Mouse (Mus musculus) hindbrain, embryonic 12.5 days (tissue): Measurements from ENCODE around the gene Gsx2. TPM values are rescaled to one million over a fixed set of nuclear protein-coding genes. Genes with fewer than 3 reads are reported as not detected.

Experiments
- ATAC-seq: fragments of 200-750 bp; cut with Nextera tagmentation; 2 replicates; pipeline ENCODE4 v1.8.0; 2017; ENCODE audit warnings: moderate TSS enrichment; ENCODE audit not compliant: low FRiP score
- H3K27ac ChIP-seq: fragments of 300-500 bp; sonication (generic); 2 replicates; pipeline ENCODE4 v1.5.1; 2016; ENCODE audit warnings: mild to moderate bottlenecking
- H3K27me3 ChIP-seq: fragments of 300-500 bp; sonication (generic); 2 replicates; pipeline ENCODE4 v1.6.1; 2016; ENCODE audit warnings: mild to moderate bottlenecking
- H3K36me3 ChIP-seq: fragments of 300-500 bp; sonication (generic); 2 replicates; pipeline ENCODE4 v1.6.1; 2016; ENCODE audit warnings: mild to moderate bottlenecking
- H3K4me1 ChIP-seq: fragments of 300-500 bp; sonication (generic); 2 replicates; pipeline ENCODE4 v1.6.1; 2016
- H3K4me2 ChIP-seq: fragments of 300-500 bp; sonication (generic); replicated peaks from 2 replicates; pipeline ENCODE4 v1.6.1; 2016; ENCODE audit warnings: mild to moderate bottlenecking
- H3K4me3 ChIP-seq: fragments of 300-500 bp; sonication (generic); 2 replicates; pipeline ENCODE4 v1.5.1; 2016; ENCODE audit warnings: mild to moderate bottlenecking
- H3K9ac ChIP-seq: fragments of 300-500 bp; sonication (generic); 2 replicates; pipeline ENCODE4 v1.6.1; 2016; ENCODE audit warnings: mild to moderate bottlenecking, moderate library complexity
- H3K9me3 ChIP-seq: fragments of 300-500 bp; sonication (generic); replicated peaks from 2 replicates; pipeline ENCODE4 v1.6.1; 2016; ENCODE audit warnings: mild to moderate bottlenecking
- WGBS: fragments of 180-500 bp; shearing (Covaris S2); methylation state at CpG from one replicate; pipeline ENCODE4 v1.1.7; 2016; 5-methylcytosine and 5-hydroxymethylcytosine counted together
- polyA plus RNA-seq: library from polyadenylated mRNA; unstranded; fragments of >200 nt; fragmentation: Nextera tagmentation; extraction: Ambion mirVana; gene quantifications from 2 replicates; pipeline ENCODE4 v1.2.1, GENCODE M21; 2016

Gsx2 gene
- 6.1 and 6.8 TPM in 2 replicates for polyA plus RNA-seq

DNA sequence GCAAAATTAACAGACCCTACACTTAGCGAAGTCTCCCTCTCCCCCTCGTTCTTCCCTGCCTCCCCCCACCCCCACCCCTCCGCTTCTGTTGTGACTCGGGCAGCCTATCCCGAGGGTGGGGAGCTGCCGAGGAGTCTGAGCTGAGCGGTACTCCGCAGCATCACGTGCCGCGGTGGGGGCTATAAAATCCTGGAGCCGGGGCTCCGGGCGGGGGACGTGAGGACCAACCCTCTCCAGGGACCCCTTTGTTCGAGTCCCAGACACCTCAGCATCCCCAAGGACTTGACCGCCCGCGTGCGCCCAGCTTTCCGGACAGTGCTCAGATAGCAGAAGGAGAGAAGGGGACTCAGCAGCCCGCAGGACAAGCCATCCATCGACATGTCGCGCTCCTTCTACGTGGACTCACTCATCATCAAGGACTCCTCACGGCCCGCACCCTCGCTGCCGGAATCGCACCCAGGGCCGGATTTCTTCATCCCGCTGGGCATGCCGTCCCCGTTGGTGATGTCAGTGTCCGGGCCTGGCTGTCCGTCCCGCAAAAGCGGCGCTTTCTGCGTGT lies at the start of gene Gsx2:
Gsx2 (plus strand) TSS at position 219 of the 559 bp plus-strand sequence.
- peaks cover 19% of the 10 kb centered on the region for H3K4me1 ChIP-seq
- H3K4me2 ChIP-seq, result peak within 1 kb of the TSS; percentile 47
- H3K4me3 ChIP-seq, result peak within 1 kb of the TSS; percentile 34
- H3K36me3 ChIP-seq, result no peaks in the 10 kb centered on the region
- no peak within 1 kb of the TSS for H3K27ac ChIP-seq
- H3K27me3 ChIP-seq, result peaks cover 95% of the 10 kb centered on the region
- ATAC-seq, result peak; percentile 27; the same call in 1 of the 2 replicates
- H3K9me3 ChIP-seq, result no peaks in the 10 kb centered on the region
- 0 out of 2 replicates have a peak within 1 kb of the TSS, but pooled peaks have one; percentile 25 for H3K9ac ChIP-seq
- WGBS, result 1% methylated on average over 41 of the region's 41 CpGs

DNA sequence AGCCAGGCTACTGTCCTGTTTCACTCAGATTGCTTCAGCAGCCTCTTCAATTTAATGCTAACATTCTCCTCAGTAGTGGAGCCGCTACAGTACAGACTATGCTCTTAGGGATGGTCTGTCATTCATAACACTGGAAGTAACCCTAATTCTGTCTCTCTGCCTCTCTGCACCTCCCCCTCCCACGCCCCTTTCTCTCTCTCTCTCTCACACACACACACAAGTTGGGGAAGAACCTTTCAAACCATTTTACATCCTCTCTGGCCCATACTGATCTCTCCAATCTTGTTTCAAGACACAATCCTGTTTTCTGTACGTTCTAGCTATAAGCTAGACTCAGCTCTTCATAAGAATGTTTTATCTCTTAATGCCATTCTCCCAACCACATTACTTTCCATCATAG lies 39.9 kb upstream of the Gsx2 start:
- H3K9me3 ChIP-seq, result no peaks in the 10 kb centered on the region

DNA sequence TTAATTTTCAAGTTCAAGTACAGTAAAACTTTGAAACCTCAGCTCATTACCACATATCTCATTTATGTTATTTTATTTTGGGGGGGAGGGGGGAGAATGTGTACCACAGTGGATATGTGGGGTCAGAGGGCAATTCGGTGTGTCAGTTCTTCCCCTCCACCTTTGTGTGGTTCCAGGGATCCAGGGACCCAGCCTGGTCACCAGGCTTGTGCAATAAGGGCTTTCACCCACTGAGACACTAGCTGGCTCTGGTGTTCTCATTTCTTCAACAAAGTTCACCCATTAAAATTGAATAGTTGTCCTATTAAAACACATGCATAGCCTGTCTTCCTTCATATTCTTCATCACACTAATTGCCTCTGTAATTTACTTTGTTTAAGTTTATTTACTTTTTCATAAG lies 36.1 kb upstream of the Gsx2 start:
- no peak overlapping the region for H3K27ac ChIP-seq
- no peak overlapping the region for H3K4me3 ChIP-seq
- H3K9me3 ChIP-seq, result no peaks in the 10 kb centered on the region; the same call in 1 of the 2 replicates
- no peak overlapping the region for H3K9ac ChIP-seq
- no peak overlapping the region for H3K4me2 ChIP-seq
- 84% methylated on average over 1 of the region's 1 CpGs for WGBS
- no peak for ATAC-seq
- H3K36me3 ChIP-seq, result no peaks in the 10 kb centered on the region
- H3K4me1 ChIP-seq, result peaks cover 13% of the 10 kb centered on the region
- H3K27me3 ChIP-seq, result no peaks in the 10 kb centered on the region

More for the DNA sequence above, 39.9 kb upstream of the Gsx2 start:
- H3K36me3 ChIP-seq, result no peaks in the 10 kb centered on the region
- no peaks in the 10 kb centered on the region for H3K4me1 ChIP-seq
- ATAC-seq, result no peak
- no peak overlapping the region for H3K9ac ChIP-seq
- H3K27me3 ChIP-seq, result no peaks in the 10 kb centered on the region
- no peak overlapping the region for H3K4me2 ChIP-seq
- H3K27ac ChIP-seq, result no peak overlapping the region
- WGBS, result 91% methylated on average over 3 of the region's 3 CpGs
- no peak overlapping the region for H3K4me3 ChIP-seq

DNA sequence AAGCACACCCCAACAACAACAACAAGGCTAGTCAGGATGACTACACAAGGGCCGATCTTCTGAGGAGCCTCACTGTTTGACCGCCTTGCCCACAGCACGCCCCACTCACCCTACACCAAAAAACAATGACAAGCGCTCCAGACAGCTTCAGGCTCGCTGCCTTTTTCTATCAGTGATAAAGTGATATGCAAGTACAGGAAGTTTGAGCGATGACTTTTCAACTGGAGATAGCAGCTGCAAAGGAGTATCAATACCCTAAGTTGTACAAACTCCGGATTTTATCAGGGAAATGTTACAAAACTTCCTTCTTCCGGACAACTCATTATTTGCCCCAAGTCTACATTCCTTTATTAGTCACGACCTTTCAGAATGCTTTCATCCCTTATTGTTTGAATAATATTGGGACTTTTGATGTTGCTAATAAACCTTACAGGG lies 32.4 kb upstream of the Gsx2 start:
- peak overlapping the region; percentile 98 for H3K9ac ChIP-seq
- 51% methylated on average over 9 of the region's 9 CpGs for WGBS

DNA sequence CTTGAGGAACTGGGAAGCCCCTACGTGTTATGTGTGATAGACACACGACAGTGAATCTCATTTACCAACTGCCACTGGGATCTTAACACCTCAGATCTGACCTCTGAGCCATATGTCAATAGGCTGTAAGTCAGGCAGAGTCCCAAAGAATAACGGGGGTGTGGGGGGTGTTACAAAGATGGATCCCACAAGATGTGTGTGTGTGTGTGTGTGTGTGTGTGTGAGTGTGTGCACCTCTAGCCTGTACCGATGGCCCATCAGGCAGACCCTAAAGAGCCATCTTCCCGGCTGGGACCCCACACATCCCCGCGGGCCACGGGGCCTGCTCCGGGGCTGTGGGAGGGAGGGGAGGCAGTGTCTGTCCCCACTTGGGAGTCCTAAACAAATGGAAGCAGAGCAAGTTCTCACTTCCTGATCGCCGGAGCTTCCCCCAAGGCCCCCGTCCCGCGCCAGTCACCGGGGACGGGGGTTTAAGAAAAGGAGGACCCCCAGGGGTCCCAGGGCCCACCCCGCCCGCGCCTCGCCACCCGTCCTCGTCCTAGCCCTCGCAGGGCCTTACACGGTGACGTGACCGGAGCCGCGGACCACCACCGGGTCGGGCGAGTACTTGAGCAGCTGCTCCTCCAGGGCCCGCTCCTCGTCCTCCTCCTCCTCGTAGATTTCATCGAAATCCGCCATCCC lies 31.6 kb upstream of the Gsx2 start:
- peak; percentile 86 for ATAC-seq
- Histone ChIP-seq H3K4me2 (peak overlapping the region; percentile 91), H3K9ac (peak overlapping the region; percentile 98), H3K27me3 (peaks cover 26% of the 10 kb centered on the region), H3K4me1 (peaks cover 13% of the 10 kb centered on the region), H3K4me3 (peak overlapping the region; percentile 91), H3K27ac (peak overlapping the region; percentile 93), H3K9me3 (no peaks in the 10 kb centered on the region; the same call in 1 of the 2 replicates), H3K36me3 (no peaks in the 10 kb centered on the region)
- WGBS, result 2% methylated on average over 36 of the region's 36 CpGs

More for the DNA sequence above, 32.4 kb upstream of the Gsx2 start:
- no peaks in the 10 kb centered on the region; the same call in 1 of the 2 replicates for H3K9me3 ChIP-seq
- H3K4me1 ChIP-seq, result peaks cover 13% of the 10 kb centered on the region
- H3K4me2 ChIP-seq, result peak overlapping the region; percentile 91
- no peaks in the 10 kb centered on the region for H3K36me3 ChIP-seq
- ATAC-seq, result no peak
- peaks cover 21% of the 10 kb centered on the region for H3K27me3 ChIP-seq
- H3K4me3 ChIP-seq, result peak overlapping the region; percentile 91
- H3K27ac ChIP-seq, result no peak overlapping the region

DNA sequence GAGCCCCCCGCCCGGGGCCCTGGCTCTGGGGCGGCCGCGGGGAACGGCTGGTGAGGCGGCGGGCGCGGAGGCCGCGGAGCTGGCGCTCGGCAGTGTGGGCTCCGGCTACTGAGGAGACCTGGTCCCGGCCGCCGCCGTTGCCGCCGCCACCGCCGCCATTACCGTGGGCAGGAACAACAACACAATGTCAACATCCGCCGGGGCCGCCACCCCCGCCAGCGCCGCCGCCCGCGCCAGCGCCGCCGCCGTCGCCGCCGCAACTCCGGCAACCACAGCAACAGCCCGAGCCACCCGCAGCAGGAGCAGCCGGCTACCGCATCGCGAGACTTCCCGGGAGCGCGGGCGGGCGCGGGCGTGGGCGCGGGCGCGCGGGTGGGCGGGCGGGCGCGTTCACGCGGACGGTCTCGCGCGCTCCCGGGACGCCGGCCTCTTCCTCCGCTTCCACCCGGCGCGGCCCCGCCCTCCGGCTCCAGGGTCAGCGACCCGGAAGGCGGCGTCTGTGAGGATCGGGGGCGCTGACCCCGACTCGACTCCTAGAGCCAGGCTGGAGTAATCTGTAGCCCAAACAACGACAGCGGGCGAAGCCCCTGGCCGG lies 31.0 kb upstream of the Gsx2 start, which contains the start of gene Chic2:
Chic2 (minus strand) TSS at position 465 of the 595 bp plus-strand sequence.
- Histone ChIP-seq H3K36me3 (no peaks in the 10 kb centered on the region), H3K27ac (peak within 1 kb of the TSS; percentile 93), H3K4me1 (peaks cover 13% of the 10 kb centered on the region), H3K4me2 (peak within 1 kb of the TSS; percentile 91), H3K4me3 (peak within 1 kb of the TSS; percentile 91), H3K9me3 (no peaks in the 10 kb centered on the region; the same call in 1 of the 2 replicates), H3K9ac (peak within 1 kb of the TSS; percentile 98), H3K27me3 (peaks cover 26% of the 10 kb centered on the region)
- whole genome bisulfite sequencing, result under 1% methylated on average over 61 of the region's 90 CpGs
- ATAC-seq, result peak; percentile 92

DNA sequence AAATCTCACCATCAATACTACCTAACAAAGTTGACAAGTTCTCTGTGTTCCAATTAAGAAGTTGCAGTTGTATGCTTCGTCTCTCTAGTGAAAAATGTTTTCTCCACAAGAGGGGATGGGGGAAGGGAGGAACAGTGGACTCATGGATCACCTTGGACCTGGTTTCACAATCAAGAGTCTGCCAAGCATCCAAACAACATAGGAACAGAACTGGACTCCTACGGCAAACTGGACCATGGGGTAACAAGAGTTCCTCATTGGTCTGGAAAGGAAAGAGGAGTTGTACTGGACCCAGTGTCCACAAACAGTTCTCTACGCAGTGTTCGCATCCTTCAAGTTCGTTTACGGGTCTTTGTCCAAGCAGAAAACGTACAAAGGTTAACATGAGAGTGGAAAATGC lies 30.0 kb upstream of the Gsx2 start:
- no peaks in the 10 kb centered on the region for H3K36me3 ChIP-seq
- H3K9ac ChIP-seq, result no peak overlapping the region
- H3K27ac ChIP-seq, result no peak overlapping the region
- H3K4me1 ChIP-seq, result peaks cover 13% of the 10 kb centered on the region
- ATAC-seq, result no peak
- no peak overlapping the region for H3K4me3 ChIP-seq
- no peaks in the 10 kb centered on the region; the same call in 1 of the 2 replicates for H3K9me3 ChIP-seq
- no peak overlapping the region for H3K4me2 ChIP-seq
- 87% methylated on average over 7 of the region's 7 CpGs for WGBS
- peaks cover 26% of the 10 kb centered on the region for H3K27me3 ChIP-seq

DNA sequence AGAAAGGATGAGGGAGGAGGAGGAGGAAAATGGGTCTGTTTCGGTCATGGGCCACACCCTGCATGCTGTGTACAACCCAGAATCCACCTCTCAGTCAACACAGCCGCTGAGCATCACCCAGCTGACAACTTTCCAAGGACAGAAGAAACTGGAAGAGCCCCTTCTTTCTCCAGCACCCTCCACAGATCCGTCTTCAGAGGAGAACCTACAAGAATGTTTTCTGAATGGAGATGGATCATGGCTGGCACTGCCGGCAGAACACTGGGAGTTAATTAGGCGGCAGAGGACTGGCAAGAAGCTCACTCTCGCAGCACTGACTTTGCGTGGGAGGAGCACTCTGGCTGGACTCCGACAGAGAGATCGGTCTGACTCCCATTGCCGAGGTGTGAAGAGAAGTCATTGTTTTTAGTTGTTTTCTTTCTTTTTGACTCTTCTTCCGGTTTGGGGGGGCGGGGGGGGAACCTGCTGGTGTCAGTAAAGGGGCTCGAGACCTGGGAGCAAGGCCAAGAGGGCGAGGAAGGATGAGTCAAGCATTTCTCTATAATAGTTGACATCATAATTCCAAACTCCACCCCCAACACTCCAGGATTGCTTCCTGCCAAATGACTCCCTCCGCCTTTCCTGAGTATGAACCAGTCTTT lies 28.6 kb upstream of the Gsx2 start:
- H3K4me2 ChIP-seq, result no peak overlapping the region
- no peak for ATAC-seq

DNA sequence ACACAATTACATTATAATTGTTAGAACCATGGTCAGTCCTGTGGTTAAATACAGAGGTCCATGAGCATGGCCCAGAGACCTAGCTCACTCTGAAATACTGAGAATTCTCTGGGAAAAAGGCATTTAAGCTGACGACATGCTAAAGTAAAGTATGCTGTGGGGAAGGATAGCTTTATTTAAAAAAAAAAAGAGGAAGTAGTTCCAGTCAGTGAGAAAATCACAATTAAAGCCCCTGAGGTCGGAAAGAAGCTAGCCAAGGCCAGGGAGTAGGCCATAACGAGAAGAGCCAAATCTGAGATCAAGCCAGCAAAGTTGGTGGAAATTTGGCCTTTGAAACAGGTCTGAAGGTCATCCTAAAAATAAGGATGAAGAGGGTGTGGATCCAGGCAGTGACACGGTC lies 24.3 kb upstream of the Gsx2 start:
- H3K9ac ChIP-seq, result no peak overlapping the region
- ATAC-seq, result no peak
- H3K36me3 ChIP-seq, result no peaks in the 10 kb centered on the region
- no peak overlapping the region for H3K27ac ChIP-seq
- no peaks in the 10 kb centered on the region for H3K9me3 ChIP-seq
- no peak overlapping the region for H3K4me2 ChIP-seq
- WGBS, result 76% methylated on average over 4 of the region's 4 CpGs
- H3K4me3 ChIP-seq, result no peak overlapping the region
- H3K4me1 ChIP-seq, result no peaks in the 10 kb centered on the region
- peaks cover 34% of the 10 kb centered on the region for H3K27me3 ChIP-seq

More for the DNA sequence above, 28.6 kb upstream of the Gsx2 start:
- Histone ChIP-seq H3K27ac (no peak overlapping the region), H3K9ac (no peak overlapping the region), H3K27me3 (peaks cover 26% of the 10 kb centered on the region), H3K36me3 (no peaks in the 10 kb centered on the region), H3K4me1 (peaks cover 12% of the 10 kb centered on the region), H3K9me3 (no peaks in the 10 kb centered on the region), H3K4me3 (no peak overlapping the region)
- 46% methylated on average over 15 of the region's 15 CpGs for WGBS

DNA sequence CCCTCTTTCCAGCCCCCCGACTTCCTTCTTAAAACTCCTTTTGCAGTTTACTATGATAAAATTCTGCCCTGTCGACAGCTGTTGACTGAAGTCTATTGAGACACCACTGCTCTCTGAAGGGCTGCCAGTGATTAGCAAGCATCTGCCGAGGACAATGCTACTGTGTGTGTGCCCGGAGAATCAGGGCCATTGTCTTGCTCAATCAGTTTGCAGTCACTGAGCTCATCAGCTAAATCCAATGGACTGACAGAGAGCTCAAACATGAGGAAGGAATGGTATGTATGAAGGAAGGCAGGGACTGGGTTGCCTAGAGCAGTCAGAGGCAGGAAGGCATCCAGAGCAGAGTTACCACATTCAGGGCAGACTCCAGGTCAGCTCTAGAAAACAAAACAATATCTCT lies 12.2 kb upstream of the Gsx2 start:
- Histone ChIP-seq H3K36me3 (no peaks in the 10 kb centered on the region), H3K9ac (no peak overlapping the region), H3K27me3 (peaks cover 64% of the 10 kb centered on the region), H3K27ac (no peak overlapping the region), H3K4me3 (no peak overlapping the region), H3K9me3 (no peaks in the 10 kb centered on the region), H3K4me1 (peaks cover 9% of the 10 kb centered on the region), H3K4me2 (no peak overlapping the region)
- 22% methylated on average over 4 of the region's 4 CpGs for WGBS
- ATAC-seq, result no peak

DNA sequence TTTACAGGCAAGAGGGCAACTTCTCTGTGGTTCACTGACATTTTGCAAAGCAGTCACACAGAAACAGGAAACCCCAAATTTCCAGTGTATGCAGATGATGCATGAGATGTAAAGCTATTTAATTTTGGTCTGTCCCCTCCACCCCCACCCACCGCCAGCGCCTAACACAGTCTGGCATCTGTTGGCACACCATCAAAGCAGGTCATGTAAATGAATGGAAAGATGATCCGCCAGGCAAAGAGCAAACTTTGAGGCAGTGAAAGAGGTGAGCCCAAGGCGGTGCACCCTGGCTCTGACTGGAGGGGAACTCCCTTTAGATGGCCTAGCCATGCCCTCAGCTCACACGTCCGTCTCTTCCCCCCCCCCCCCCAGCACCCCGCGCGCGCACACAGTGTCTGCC lies 8.7 kb upstream of the Gsx2 start:
- Histone ChIP-seq H3K36me3 (no peaks in the 10 kb centered on the region), H3K27ac (no peak overlapping the region), H3K4me3 (peak overlapping the region; percentile 41), H3K4me1 (peaks cover 23% of the 10 kb centered on the region), H3K4me2 (peak overlapping the region; percentile 75), H3K27me3 (peaks cover 75% of the 10 kb centered on the region), H3K9ac (peak overlapping the region; percentile 37), H3K9me3 (no peaks in the 10 kb centered on the region)
- ATAC-seq, result 0 out of 2 replicates have a peak, but pooled peaks have one; percentile 2
- 4% methylated on average over 8 of the region's 10 CpGs for WGBS
